9 mouse cellular contexts compared by ENCODE assay signal in genomic region chr16:34469277-34469868, GRCm38 (mm10).
DNase-seq lines count a peak whose midpoint lies in the region; ATAC-seq lines count a peak whose summit lies in the region.
"Had no signal": no experiment of that assay in that cellular context is flagged by ENCODE, and none has a peak within 500 bp of the region (broad histone marks: within the 10 kb centered on the region; RNA-seq: fewer than 3 reads in every experiment).

No protein-coding gene starts in this region.

- no peaks in the 10 kb centered on the region for H3K36me3 ChIP-seq in megakaryocyte, embryonic 14.5 days (replicated peaks; ENCODE audit: low read length)
- H3K36me3 ChIP-seq: lung, embryonic 15.5 days had no signal

- no peak for ATAC-seq in megakaryocyte, adult 5-6 weeks (ENCODE audit: poor library complexity, severe bottlenecking)

- peak overlapping the region; percentile 50 for H3K4me3 ChIP-seq in megakaryocyte, embryonic 14.5 days (replicated peaks)
- H3K4me3 ChIP-seq: lung, embryonic 15.5 days had no signal

- no peaks in the 10 kb centered on the region for H3K9me3 ChIP-seq in megakaryocyte, embryonic 14.5 days
- H3K9me3 ChIP-seq: lung, embryonic 15.5 days had no signal

- DNase-seq in frontal cortex, adult 2 months (ENCODE audit: extremely low spot score in 1 of 2, low spot score in 1 of 2), result peak; percentile 82 to 87
- DNase-seq in layer of hippocampus, adult 8-10 months (ENCODE audit: low spot score in 2 of 2), result peak; percentile 56 to 73
- peak; percentile 42 for DNase-seq in neural tube, embryonic 10.5 days (ENCODE audit: extremely low spot score, low spot score)
- DNase-seq in cerebellum, adult 9-10 months, result no peak
- no peak for DNase-seq in adrenal gland, adult 2 months
- DNase-seq in cerebellum, adult 9-11 months, result no peak

- peaks cover 47% of the 10 kb centered on the region for H3K4me1 ChIP-seq in megakaryocyte, embryonic 14.5 days

- H3K27me3 ChIP-seq in megakaryocyte, embryonic 14.5 days (replicated peaks), result peaks cover 30% of the 10 kb centered on the region
- H3K27me3 ChIP-seq: lung, embryonic 15.5 days had no signal

Comparison
In these comparisons a context has a peak if more than half of its experiments do, and no peak if none do; other contexts are left out.
1. DNase-seq: peak in frontal cortex, adult 2 months (2 of 2), layer of hippocampus, adult 8-10 months (2 of 2) and neural tube, embryonic 10.5 days (single experiment); none in cerebellum, adult 9-10 months (single experiment), adrenal gland, adult 2 months (single experiment) and cerebellum, adult 9-11 months (single experiment).